Mouse (Mus musculus) cerebellum, adult 18-20 months (tissue): Measurements from ENCODE around the gene Poc1a.

Experiments used
- DNase-seq, 2 experiments: peaks; one replicate each; pipeline ENCODE4 v3.0.0; 2021

Poc1a gene

DNA sequence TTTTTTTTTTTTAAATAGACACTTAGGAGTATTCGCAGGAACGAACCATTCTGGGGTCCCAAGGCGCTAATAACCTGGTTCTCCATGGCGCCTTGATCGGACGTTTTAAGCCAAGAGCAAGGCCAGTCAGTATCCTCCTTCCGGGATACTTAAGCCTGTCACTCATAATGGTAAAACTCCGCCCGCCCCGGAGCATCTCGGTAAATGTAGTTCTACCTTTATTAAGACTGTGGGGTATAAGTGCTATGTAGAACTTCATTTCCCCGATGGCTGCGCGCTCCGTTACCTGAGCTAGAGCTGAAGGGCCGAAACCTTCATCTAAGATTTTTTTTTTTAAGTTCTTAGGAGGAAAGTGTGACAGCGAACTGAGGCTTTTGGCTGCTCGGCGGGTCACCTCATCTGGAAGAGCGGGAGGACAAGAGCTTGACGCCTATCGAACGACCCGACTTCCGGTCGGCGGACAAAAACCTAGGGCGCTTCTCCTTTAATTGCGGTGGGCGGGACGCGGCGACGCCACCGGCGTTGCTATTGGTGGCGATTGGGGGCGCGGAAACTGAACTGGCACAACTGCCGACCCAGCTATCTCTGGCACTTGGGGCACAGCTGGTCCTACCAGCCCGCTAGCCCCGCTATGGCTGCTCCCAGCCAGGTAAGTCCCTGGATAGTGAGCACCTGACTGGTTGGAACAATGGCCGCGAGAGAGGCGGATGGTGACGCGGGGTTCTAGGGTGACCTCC lies at the start of gene Poc1a:
TSS of gene Poc1a (plus strand) at position 254 of the 737 bp plus-strand sequence.
- DNase-seq: peak; percentile 92 to 96

DNA sequence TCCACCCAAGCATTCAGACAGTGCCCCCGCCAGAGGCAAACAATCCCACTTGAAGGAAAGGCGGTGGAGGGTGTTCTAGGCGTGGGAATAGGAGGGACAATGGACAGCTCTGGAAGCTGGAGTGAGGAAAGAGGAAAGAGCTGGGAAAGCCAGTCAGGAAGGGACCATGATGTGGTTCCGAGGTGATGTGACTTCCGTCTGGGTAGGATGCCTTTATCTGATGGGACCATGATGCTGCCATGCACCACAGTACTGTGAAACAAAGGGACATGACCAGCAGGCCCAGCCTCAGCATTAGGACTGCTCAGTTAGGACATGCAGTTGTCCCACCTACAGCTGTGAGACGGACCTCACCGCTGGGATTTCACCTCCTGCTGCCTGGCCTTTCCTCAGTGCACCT lies 49.6 kb upstream of the Poc1a start:
- no peak for DNase-seq

DNA sequence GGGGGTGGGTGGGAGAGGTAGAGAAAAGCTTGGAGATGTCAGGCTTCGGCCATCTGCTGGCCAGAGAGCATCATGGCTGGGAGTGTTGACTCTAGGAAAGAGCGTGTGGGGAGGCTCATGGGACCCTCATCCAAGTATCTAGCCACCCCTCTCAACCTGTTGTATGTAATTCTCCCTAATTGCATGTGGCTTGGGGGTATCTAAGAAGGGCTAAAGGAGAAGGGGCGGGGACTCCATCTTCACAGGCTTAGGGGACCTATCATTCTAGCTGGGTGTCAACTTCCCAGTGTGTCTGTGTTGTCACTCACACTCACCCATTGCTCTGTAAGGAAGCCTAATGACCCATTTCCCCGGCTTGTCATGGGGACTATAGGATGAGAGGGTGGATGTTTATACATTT lies 49.0 kb upstream of the Poc1a start:
- no peak for DNase-seq

DNA sequence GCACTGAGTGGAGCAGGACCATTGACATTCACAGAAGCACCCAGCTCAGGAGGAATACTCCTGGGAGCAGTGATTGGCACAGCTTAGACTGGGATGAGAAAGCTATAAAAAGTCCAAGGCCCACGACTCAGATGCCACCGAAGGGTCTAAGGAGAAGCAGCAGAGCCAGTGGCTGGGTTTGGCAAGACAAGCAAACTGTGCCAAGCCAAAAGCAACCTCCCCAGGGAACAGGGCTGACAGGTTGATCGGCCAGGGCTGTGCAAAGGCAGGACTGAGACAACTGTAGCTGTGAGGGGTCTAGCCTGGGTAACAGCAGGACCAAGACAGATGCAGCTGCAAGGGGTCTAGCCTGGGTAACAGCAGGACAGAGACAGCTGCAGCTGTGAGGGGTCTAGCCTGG lies 47.9 kb upstream of the Poc1a start:
- DNase-seq: no peak

DNA sequence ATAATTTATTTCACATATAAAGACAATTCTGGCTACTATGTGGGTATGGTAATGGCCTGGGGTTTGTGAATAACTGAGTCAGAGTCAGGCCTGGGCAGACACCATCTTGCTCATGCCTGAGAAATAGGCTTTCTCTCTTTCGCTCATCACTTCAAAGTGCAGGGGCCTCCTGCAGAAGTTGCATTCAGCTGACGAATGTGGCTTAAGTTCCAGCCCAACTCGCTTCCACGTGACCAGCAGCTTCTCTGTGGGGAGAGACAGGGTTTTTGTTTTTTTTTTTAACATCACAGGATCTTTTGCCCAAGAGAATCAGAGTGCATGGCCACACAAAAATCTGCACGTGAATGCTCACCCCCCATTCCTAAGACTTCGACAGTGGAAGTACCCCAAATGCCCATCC lies 46.9 kb upstream of the Poc1a start:
- no peak for DNase-seq

DNA sequence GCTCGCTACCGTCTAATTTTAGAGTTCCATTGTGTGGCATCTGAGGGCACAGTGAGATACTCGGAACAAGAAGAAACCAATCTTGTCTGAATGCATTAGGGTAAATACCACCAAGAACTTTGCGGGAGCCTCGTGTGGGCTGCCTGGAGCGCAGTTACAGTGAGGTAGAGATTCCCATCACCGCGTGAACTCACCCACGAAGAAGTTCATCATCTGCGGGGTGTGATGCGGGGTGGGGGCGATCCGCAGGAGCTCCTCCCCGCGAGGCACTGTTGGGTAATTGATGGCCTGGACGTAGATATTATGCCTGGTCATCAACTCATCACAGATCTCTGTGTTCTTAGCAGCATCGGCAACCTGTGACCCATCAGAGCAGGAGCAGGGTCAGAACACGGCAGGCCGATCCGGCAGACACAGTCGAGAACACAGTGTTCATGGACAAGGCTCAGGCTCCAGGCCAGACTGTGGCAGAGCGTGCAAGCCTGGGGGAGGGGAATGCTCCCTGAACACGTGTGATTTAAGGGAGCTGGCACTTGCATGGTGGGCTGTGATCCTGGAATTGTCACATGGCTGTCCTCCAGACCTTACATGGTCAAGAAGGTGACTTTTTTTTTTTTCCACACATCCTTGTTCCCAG lies 45.5 kb upstream of the Poc1a start:
- no peak for DNase-seq

DNA sequence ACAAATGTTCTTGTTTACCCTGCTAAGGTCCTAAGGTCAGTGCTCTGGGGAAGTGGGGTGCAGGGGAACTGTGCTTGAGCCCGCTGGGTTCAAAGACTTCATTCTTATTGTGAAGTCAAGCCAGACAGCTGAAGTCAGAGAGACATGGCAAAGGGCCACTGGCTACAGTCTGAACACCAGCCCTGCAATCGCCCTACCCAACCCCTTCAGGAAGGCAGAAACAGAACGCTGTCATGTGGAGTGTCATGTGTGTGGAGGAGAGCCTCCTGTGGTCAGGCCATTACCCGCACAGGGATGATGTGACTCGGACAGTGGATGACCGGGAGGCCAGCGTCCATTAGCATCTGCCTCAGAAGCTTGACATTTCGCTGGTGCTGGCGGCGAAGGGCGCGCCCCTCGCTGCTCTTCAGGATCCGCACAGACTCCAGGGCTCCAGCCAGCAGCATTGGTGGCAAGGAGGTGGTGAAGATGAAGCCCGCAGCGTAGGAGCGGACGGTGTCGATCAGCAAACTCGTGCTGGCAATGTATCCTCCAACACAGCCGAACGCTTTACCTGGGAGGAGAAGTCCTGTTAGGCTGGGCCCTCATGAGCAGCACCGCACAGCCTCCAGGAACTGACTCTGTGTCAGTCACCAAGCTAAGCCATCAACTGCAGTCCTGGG lies 44.6 kb upstream of the Poc1a start:
- DNase-seq: no peak

DNA sequence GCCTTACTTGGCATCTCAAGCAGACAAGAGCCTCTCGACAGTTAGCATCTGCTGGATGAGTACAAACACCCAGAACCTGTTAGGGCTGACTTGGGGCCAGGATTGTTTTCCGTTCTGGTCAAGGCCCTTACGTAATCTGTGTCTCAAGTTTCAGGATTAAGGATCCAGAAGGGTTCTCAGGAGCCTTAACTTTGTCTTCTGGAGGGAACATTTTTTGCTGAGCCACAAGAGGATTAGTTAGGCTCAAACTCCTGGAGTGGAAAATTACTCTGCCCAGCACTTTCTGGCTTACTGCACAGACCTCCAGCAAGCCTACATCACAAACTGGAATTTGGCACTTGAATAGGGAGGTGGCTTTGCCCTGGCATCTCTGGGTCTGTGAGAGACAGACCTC lies 44.0 kb upstream of the Poc1a start:
- DNase-seq: no peak

DNA sequence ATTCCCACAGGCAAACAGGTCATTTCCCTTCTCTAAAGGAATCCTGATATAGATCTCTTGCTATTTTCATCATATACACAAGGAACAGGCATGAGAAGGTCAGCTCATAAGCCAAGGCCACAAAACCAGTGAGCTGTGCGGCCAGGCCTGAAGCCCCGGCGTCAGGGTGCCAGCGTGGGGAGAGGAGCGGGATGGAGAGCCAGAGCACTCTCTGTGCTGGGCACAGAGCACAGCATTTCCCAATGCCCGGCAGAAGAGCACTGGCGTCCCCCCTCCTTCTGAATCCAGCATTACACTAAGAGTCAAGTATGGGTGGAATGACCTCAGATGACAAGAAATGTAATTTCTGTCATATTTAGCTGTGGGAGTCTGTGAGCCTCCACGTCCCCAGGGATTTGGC lies 43.5 kb upstream of the Poc1a start:
- no peak for DNase-seq

DNA sequence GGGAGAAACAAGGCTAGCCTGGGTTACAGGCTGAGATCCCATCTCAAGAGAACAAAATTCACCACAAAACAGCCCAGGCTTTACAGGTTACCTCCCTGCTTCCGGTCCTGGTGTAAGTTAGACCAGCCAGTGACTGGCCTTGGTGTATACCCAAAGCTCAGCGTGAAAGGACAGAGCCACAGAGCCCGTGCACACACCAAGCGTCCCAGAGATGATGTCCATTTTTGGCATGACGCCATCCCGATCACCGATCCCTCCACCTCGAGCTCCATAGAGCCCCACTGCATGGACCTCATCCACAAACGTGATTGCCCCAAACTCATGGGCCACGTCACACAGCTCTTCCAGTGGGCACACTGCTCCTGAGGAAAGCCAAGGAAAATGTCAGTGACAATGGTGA lies 43.0 kb upstream of the Poc1a start:
- no peak for DNase-seq

DNA sequence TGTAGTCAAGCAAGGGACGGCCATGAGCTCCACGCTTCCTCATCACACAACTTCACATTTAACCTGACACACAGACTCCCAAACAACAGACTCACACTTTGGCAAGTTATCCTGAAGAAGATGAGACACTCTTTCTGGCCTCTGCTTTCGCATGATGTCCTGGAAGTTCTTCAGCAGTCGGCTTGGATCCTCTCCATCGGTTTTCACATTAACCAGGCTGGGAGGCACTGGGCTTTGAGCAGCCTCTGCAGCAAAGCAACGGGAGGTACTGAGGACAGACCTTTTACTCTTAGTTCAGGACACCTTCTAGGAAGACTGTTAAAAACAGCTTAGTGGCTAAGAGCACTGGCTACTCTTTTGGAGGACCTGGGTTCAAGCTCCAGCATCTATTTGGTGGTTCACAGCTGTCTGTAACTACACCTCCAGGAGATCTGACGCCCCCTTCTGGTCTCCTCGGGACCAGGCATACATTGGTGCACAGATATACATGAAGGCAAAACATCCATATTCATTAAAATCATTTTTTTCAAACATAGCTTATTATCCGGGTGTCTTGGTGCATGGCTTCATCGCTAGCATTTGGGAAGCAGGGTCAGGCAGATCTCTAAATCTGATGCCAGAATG lies 39.2 kb upstream of the Poc1a start:
- DNase-seq: no peak

DNA sequence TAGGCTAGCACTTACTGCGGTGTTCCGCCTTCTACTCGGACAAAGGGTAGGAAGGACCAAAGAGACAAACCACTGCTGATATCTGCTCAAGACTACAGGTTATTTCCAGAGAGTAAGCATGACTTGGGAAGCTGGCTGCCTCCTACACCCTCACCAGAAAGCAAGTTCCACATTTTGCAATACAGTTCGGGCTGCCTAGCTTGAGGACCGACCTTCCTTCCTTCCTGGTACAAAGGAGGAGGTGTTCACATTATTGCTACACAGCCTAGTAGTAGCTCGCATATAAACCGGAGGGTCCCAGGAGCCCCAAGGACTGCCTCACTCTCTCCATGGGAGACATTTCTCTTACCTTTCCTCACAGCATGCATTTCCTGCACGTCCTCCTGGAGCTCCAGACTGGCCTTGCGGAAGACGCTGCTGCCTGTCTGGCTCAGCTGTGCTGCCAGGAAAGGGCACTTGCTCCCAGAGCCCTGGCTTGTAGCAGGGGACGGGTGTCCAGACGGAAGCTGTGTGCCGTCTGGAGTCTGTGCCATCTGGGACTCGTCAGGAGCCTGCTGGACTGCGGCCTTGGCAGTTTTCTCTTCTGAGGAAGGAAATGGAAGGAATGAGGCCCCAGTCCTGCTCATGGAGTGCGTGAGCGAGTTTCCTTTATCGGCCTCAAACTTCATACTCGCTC lies 37.9 kb upstream of the Poc1a start:
- peak; percentile 83 to 90 for DNase-seq

DNA sequence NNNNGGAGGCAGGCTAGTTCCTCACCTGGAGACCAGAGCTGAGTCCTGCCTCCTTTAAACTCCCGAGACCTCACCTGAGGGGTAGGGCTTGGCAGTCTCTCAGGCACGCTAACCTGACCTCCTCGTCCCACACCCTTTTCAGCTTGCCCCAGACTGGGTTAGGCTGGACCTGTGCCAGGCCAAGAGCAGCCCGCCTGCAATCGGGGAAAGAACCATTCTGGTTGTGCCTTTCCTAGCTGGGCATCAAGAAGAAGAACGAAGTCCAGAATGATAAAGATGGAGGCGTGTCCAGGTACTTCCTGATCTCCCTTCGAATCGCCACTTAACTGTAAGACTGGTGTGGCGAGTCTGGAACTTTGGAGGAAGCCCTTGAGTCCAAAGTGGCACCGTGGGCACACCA lies 31.3 kb upstream of the Poc1a start:
- DNase-seq: no peak

DNA sequence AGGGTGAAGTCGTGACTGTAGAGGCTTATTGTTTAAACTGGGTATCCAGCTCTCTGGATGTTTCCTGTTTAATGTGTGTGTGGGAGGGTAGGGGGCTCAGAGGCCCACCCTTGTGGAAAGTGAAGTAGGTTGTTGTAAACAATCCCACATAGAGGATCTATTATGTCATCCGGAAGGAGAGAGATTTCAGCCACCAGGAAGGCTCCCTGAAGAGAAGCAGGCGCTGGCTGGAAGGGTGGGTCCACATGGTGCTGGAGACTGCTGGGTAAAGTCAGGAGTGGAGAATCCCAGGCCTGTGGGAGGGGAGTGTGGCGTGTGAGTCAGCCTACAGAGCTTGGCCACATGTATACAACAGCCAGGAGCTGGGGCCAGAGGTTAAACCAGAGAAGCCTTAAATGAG lies 30.6 kb upstream of the Poc1a start:
- no peak for DNase-seq

DNA sequence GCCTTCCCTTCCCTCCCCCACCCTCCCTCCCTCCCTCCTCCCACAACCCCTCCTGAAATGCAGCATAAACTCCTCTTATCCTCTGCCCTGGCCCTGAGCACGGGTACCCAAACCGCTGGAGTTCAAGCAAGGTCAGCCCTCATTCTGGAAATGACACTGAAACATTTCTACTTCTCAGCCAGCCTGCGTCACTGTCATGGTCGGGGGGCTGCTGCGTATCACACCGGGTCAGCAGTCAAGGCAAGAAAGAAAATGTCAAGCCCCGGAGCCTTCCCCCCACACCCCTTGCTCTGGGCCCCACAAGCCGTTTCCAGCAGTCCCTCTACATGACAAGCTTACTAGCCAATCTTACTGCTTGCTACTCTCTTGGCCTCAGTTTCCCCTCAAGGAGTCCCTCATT lies 29.8 kb upstream of the Poc1a start:
- no peak for DNase-seq

DNA sequence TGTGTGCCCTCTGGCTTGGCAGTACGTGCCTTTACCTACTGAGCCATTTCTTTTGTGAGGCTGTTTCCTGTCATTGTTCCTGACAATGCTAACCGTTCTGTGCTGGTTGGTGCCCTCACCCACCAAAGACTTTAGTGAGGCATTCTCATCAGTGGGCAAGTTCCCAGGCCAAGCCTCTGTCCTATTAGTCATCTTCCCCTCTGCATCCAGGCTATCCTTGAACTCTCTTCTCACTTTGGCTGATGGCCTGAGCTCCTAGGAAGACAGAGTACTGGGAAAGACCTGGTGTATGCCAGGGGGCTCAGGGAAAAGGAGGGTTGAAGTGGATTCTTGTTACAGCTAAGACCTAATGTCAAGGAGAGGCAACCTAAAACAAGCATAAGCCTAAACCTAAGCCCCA lies 26.9 kb upstream of the Poc1a start:
- no peak for DNase-seq

DNA sequence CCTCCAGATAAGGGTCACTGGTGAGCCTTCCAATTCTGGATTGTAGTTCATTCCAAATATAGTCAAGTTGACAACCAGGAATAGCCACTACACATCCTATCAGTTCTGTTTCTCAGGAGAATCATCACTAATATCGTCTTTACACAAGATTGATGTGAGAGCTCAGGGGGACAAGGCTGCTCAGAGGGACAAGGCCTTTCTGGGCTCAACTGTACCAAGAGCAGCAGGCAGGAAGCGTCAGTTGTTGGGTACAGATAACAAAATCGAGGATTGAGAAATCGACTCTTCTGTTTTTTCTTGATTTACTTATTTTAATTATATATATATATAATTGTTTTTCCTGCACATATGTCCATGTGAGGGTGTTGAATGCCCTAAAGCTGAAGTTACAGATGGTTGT lies 22.4 kb upstream of the Poc1a start:
- DNase-seq: no peak

DNA sequence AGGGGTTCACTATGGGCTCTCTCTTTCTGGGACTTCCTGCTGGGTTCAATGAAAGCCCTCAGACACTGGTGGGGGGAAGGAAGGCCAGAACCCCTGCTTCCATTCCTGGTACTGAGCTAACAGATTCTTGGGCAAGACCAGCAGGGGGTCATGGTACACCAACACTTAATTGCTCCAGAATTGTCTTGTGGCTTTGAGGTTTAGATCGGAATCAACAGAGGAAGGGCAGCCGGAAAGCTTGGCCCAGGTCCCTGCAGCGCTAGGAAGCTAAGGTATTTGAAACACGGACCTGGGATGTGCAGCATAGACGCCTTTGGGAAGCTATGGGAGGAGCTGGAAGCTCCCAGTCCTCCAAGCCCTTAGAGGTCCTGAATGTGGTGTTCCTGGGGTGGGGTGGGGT lies 21.9 kb upstream of the Poc1a start:
- no peak for DNase-seq

DNA sequence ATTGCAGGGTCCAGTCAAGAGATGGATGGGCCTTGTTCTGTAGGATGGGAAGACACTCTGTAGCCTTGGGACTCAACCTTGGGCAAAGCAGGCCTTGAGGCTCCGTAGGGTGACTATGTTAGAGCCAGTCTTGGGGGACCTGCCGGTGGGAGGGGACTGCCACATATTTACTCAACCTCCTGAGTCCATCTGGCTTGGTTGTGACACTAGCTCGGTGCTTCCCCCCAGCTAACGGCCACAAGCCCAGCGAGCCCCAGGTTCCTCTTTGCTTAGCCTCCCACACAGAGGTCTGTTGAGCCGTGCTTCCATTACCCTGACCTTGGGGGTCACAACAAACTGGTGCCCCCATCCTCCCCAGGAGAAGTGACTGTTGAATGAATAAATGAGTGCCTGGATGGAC lies 19.8 kb upstream of the Poc1a start:
- DNase-seq: no peak

DNA sequence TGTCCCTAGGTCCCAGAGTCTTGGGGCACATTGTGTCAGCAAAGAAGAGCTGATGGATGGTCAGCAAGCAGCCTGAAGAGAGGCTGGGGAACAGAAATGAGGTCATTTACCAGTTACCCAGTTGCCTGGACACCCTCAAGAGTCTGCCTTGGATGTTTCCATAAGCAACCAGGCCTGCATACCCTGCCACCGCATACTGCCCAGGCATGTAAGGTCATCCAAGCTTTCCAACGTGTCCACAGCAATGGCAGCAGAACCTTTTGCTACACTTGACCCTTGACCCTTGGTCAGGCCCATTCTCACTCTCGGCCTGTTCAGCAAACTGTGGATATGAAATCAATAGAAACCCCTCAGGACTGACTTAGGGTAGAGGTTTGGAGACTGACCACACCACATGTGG lies 19.4 kb upstream of the Poc1a start:
- no peak for DNase-seq

DNA sequence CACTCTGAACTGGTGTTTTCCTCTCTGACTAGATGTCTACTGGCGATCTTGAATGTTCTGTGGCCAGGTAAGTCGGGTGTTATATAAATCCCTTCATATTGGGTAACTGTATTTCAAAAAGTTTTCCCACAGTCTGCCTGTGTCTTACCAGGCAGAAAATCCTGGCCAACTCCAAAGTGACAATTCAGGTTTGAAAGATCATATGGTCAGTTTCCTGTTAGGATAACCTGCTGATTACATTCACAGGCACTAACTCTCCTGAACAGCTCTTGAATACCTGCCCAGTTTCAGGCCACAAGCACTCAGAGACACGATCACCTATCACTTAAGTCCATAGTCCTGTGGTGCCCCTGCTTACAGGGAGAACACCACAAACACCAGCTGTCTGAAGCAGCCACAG lies 18.8 kb upstream of the Poc1a start:
- no peak for DNase-seq

DNA sequence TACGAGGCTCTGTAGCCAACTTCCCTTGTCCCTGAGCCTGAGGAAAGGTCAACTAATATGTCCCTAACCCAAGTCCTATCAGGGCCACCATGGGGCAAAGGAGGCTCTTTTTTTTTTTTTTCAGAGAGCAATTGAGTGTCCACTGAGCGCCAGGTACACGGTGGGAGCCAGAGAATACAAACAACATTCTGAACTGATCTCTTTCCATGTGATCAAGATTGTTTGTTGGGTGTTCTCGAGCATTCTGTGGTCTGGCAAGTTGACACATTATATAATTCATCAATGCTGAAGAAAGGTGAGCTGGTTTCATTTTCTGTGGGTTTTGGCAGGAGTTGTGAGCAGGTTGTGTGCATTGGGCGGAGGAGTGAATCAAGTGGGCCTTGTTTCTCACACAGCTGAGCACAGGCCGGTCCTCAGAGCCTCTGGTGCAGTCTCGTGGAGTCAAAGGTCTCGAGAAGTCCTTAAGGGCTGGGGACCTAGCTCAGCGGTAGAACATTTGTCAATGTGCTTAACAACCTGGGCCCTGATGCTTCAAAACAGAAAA lies 17.4 kb upstream of the Poc1a start:
- no peak for DNase-seq
